Mouse (Mus musculus) liver, embryonic 14.5 days (tissue): Measurements from ENCODE around the gene Rufy2. TPM values are rescaled to one million over a fixed set of nuclear protein-coding genes. Genes with fewer than 3 reads are reported as not detected.

Source experiments
- ATAC-seq: fragments of 200-750 bp; cut with Nextera tagmentation; 2 replicates; pipeline ENCODE4 v1.8.0; 2017; ENCODE audit warnings: moderate number of reproducible peaks, mild to moderate bottlenecking, moderate library complexity; ENCODE audit not compliant: insufficient read depth
- DNase-seq, 3 experiments: peaks; one replicate each; pipeline ENCODE4 v3.0.0-alpha.2; 2012 to 2013; ENCODE audit warnings: low read depth in 3 of 3, low spot score in 3 of 3
- H3K27ac ChIP-seq: fragments of 300-500 bp; sonication (generic); 2 replicates; pipeline ENCODE4 v1.5.1; 2014; ENCODE audit warnings: moderate library complexity, mild to moderate bottlenecking, control low read depth, inconsistent platforms
- H3K27me3 ChIP-seq: fragments of 300-500 bp; sonication (generic); 2 replicates; pipeline ENCODE4 v1.6.1; 2014; ENCODE audit warnings: mild to moderate bottlenecking, low read length, moderate library complexity; ENCODE audit not compliant: control insufficient read depth, insufficient read depth
- H3K36me3 ChIP-seq: fragments of 300-500 bp; sonication (generic); replicated peaks from 2 replicates; pipeline ENCODE4 v1.6.1; 2014; ENCODE audit warnings: low read depth; ENCODE audit not compliant: control insufficient read depth, insufficient read depth
- H3K4me1 ChIP-seq, 2 experiments: fragments of 200-500 bp in 1 of 2; fragments of 300-500 bp in 1 of 2; sonication (generic) in 1 of 2; replicated peaks; 2 replicates each; pipeline ENCODE4 v1.6.1; 2012 to 2014; ENCODE audit warnings: antibody characterized with exemption in 1 of 2, inconsistent platforms in 1 of 2, low read length in 1 of 2; ENCODE audit not compliant: control insufficient read depth in 2 of 2, insufficient read depth in 2 of 2
- H3K4me2 ChIP-seq: fragments of 300-500 bp; sonication (generic); 2 replicates; pipeline ENCODE4 v1.6.1; 2014; ENCODE audit warnings: low read depth, mild to moderate bottlenecking, control low read depth, moderate library complexity
- H3K4me3 ChIP-seq, 2 experiments: fragments of 200-500 bp in 1 of 2; fragments of 300-500 bp in 1 of 2; sonication (generic) in 1 of 2; 2 replicates each; pipeline ENCODE4 v1.5.1; 2012 to 2014; ENCODE audit warnings: low read depth in 2 of 2, low read length in 2 of 2, mild to moderate bottlenecking in 2 of 2, control low read depth in 1 of 2, inconsistent platforms in 1 of 2, moderate library complexity in 1 of 2; ENCODE audit not compliant: insufficient read depth in 1 of 2
- H3K9ac ChIP-seq: fragments of 300-500 bp; sonication (generic); replicated peaks from 2 replicates; pipeline ENCODE4 v1.6.1; 2014; ENCODE audit warnings: mild to moderate bottlenecking, control low read depth, moderate library complexity
- H3K9me3 ChIP-seq: fragments of 300-500 bp; sonication (generic); 2 replicates; pipeline ENCODE4 v1.6.1; 2016; ENCODE audit warnings: low read length, mixed read lengths; ENCODE audit not compliant: control insufficient read depth
- CTCF ChIP-seq: IDR thresholded peaks from 2 replicates; pipeline ENCODE4 v1.5.1; 2016; ENCODE audit warnings: antibody characterized with exemption, low read depth, control low read depth
- EP300 ChIP-seq: IDR thresholded peaks from 2 replicates; pipeline ENCODE4 v1.6.1; 2016; ENCODE audit warnings: antibody characterized with exemption, low read depth
- WGBS: fragments of 180-500 bp; shearing (Covaris S2); extraction: QIAGEN DNeasy Blood & Tissue Kit; methylation state at CpG from one replicate; pipeline ENCODE4 v1.1.7; 2014; ENCODE audit not compliant: insufficient replicate concordance; 5-methylcytosine and 5-hydroxymethylcytosine counted together
- polyA plus RNA-seq, 2 experiments: library from polyadenylated mRNA; depleted of rRNA in 1 of 2; stranded (reverse) in 1 of 2; unstranded in 1 of 2; fragments of >200 nt; fragmentation: Nextera tagmentation in 1 of 2; extraction: Ambion mirVana in 1 of 2; gene quantifications; 2 replicates each; pipeline versions ENCODE4 v1.2.1 to v1.2.3; 2012 to 2014

The Rufy2 gene
- polyA plus RNA-seq, 2 experiments, result 1.1 to 1.3 TPM

- ATAC-seq, result no peak
- Histone ChIP-seq H3K27me3 (no peaks in the 10 kb centered on the region), H3K27ac (no peak overlapping the region), H3K9me3 (no peaks in the 10 kb centered on the region), H3K4me3 (peak overlapping the region; percentile 55 to 88), H3K4me2 (peak overlapping the region; percentile 92), H3K36me3 (peaks cover 6% of the 10 kb centered on the region), H3K9ac (no peak overlapping the region), H3K4me1 (peaks cover 0 to 8% of the 10 kb centered on the region in 2 experiments; a peak in 3 of 4 replicates)
- TF ChIP-seq EP300 (no peak), CTCF (no peak)
- DNase-seq, result no peak
- 13% methylated on average over 10 of the region's 10 CpGs for WGBS
These were observed 370 bp upstream of the Rufy2 start for GRCm38 (mm10) chr10:62979667-62980038.

GRCm38 (mm10) chr10:62984072-62984471 is 4.0 kb downstream of the Rufy2 start:
- no peak for TF ChIP-seq CTCF
- no peak for TF ChIP-seq EP300
- no peaks in the 10 kb centered on the region for H3K9me3 ChIP-seq
- no peak overlapping the region for H3K27ac ChIP-seq
- ATAC-seq (no peak), DNase-seq (no peak)
- H3K4me1 ChIP-seq, result peaks cover 0 to 8% of the 10 kb centered on the region in 2 experiments; a peak in 3 of 4 replicates
- no peak overlapping the region for H3K4me3 ChIP-seq
- 77% methylated on average over 11 of the region's 11 CpGs for WGBS
- H3K9ac ChIP-seq, result no peak overlapping the region
- no peaks in the 10 kb centered on the region for H3K36me3 ChIP-seq
- H3K4me2 ChIP-seq, result no peak overlapping the region
- H3K27me3 ChIP-seq, result no peaks in the 10 kb centered on the region

DNA sequence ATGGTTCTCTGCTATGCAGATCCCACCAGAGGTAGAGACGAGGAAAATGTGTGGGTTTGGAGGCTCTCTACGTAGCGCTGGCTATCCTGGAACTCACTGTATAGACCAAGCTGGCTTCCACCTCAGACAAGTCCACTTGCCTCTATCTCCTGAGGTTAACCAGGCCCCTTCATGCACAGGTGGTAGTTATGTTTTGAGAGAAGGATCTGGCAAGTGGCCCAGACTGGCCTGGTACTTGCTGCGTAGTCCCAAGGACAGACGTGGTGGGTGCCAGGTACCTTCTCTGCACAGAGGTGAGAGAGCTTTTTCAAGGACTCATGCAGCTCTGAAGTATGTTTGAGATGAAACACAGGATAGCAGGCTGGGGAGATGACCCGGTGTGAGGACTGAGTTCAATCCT is 4.5 kb downstream of the Rufy2 start:
- Histone ChIP-seq H3K9ac (no peak overlapping the region), H3K9me3 (no peaks in the 10 kb centered on the region), H3K27ac (no peak overlapping the region), H3K4me2 (no peak overlapping the region), H3K27me3 (no peaks in the 10 kb centered on the region), H3K4me1 (peaks cover 0 to 8% of the 10 kb centered on the region in 2 experiments; a peak in 3 of 4 replicates), H3K4me3 (no peak overlapping the region), H3K36me3 (no peaks in the 10 kb centered on the region)
- no peak for DNase-seq
- TF ChIP-seq CTCF (no peak), EP300 (no peak)
- WGBS, result 82% methylated on average over 6 of the region's 6 CpGs
- no peak for ATAC-seq

DNA sequence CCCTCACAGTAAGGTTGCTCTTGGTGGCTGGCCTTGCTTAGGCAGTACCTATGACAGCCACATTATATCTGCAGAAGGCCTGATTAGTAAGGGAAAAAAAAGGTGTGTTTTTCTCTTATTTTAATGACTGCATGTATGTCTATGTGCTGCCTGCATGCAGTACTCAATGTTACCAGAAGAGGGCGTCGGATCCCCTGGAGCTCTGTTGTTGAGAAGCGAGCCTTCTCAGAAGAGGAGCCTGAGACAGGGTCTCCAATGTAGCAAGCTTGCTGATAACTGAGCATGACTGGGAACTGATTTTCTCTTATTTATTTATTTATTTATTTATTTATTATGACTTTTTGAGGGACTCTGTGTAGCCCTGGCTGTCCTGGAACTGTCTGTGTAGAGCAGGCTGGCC is 7.3 kb downstream of the Rufy2 start:
- H3K4me3 ChIP-seq, result no peak overlapping the region
- 15% methylated on average over 3 of the region's 3 CpGs for WGBS
- no peak for ATAC-seq
- no peak overlapping the region for H3K27ac ChIP-seq
- H3K27me3 ChIP-seq, result no peaks in the 10 kb centered on the region
- no peaks in the 10 kb centered on the region for H3K36me3 ChIP-seq
- peak in 1 of 3 experiments; percentile 39 for DNase-seq
- TF ChIP-seq EP300 (no peak), CTCF (peak; percentile 83)
- H3K9ac ChIP-seq, result no peak overlapping the region
- no peaks in the 10 kb centered on the region for H3K4me1 ChIP-seq
- no peak overlapping the region for H3K4me2 ChIP-seq
- H3K9me3 ChIP-seq, result no peaks in the 10 kb centered on the region

GRCm38 (mm10) chr10:62990636-62991035 is 10.6 kb downstream of the Rufy2 start:
- 86% methylated on average over 15 of the region's 15 CpGs for WGBS
- no peak for TF ChIP-seq EP300
- TF ChIP-seq CTCF, result no peak
- no peak overlapping the region for H3K4me2 ChIP-seq
- no peak overlapping the region for H3K9ac ChIP-seq
- DNase-seq (no peak), ATAC-seq (no peak)
- H3K9me3 ChIP-seq, result no peaks in the 10 kb centered on the region
- H3K4me1 ChIP-seq, result no peaks in the 10 kb centered on the region
- no peak overlapping the region for H3K4me3 ChIP-seq
- H3K27ac ChIP-seq, result no peak overlapping the region
- H3K27me3 ChIP-seq, result no peaks in the 10 kb centered on the region
- H3K36me3 ChIP-seq, result no peaks in the 10 kb centered on the region
